Mouse (Mus musculus) layer of hippocampus, adult 2 months (tissue): ENCODE results near the gene Morn3. TPM values are rescaled to one million over a fixed set of nuclear protein-coding genes. Genes with fewer than 3 reads are reported as not detected.
"Not testable (repeated sequence)": the region's sequence is repeated elsewhere in the genome, so short reads cannot be mapped to it uniquely, and the experiment has no call there.

Experiments used
- DNase-seq, 2 experiments: peaks; one replicate each; pipeline ENCODE4 v3.0.0; 2022; ENCODE audit warnings: low spot score in 2 of 2
- H3K27ac ChIP-seq: fragments of 200-600 bp; 2 replicates; pipeline ENCODE4 v1.8.1; 2022
- H3K4me3 ChIP-seq: fragments of 200-600 bp; 2 replicates; pipeline ENCODE4 v1.8.1; 2022; ENCODE audit warnings: mild to moderate bottlenecking
- CTCF ChIP-seq: fragments of 200-600 bp; conservative IDR thresholded peaks from 2 replicates; pipeline ENCODE4 v1.8.1; 2022; ENCODE audit warnings: antibody characterized with exemption, mild to moderate bottlenecking, moderate library complexity
- total RNA-seq, 2 experiments: library from RNA; stranded (reverse); gene quantifications; 2 replicates each; pipeline ENCODE4 v1.2.3; 2021

The Morn3 gene
- total RNA-seq, 2 experiments from 2014 or later = not detected

GRCm38 (mm10) chr5:123075576-123076418 lies 29.0 kb upstream of the Morn3 start:
- DNase-seq = peak; percentile 93 to 96
- no peak for TF ChIP-seq CTCF
- Histone ChIP-seq H3K27ac (peak overlapping the region; percentile 90), H3K4me3 (peak overlapping the region; percentile 98)

- no peak overlapping the region for H3K4me3 ChIP-seq
- DNase-seq = no peak
- TF ChIP-seq CTCF = no peak
- no peak overlapping the region for H3K27ac ChIP-seq
These were observed 21.9 kb upstream of the Morn3 start for GRCm38 (mm10) chr5:123068714-123069113.

- H3K4me3 ChIP-seq = no peak within 1 kb of the TSS
- no peak for TF ChIP-seq CTCF
- no peak within 1 kb of the TSS for H3K27ac ChIP-seq
- no peak for DNase-seq
These were observed 21.3 kb upstream of the Morn3 start, which contains the start of gene Tmem120b for GRCm38 (mm10) chr5:123068115-123068514. Gene Tmem120b (plus strand): TSS chr5:123068415.

GRCm38 (mm10) chr5:123067395-123067995 lies 20.7 kb upstream of the Morn3 start:
- TF ChIP-seq CTCF = peak; percentile 72
- DNase-seq = no peak
- H3K27ac ChIP-seq = no peak overlapping the region
- no peak overlapping the region for H3K4me3 ChIP-seq

- peak; percentile 78 for TF ChIP-seq CTCF
- H3K27ac ChIP-seq = no peak overlapping the region
- peak; percentile 66 to 77 for DNase-seq
- H3K4me3 ChIP-seq = no peak overlapping the region
These were observed 17.4 kb upstream of the Morn3 start for GRCm38 (mm10) chr5:123064207-123064606.

- DNase-seq = no peak
- TF ChIP-seq CTCF = no peak
- H3K4me3 ChIP-seq = no peak overlapping the region
- H3K27ac ChIP-seq = no peak overlapping the region
These were observed 16.3 kb upstream of the Morn3 start for GRCm38 (mm10) chr5:123063141-123063540.

- not testable (repeated sequence) for H3K27ac ChIP-seq, DNase-seq, H3K4me3 ChIP-seq
These were observed 14.6 kb upstream of the Morn3 start for GRCm38 (mm10) chr5:123061402-123061749.

GRCm38 (mm10) chr5:123060706-123061401 lies 14.0 kb upstream of the Morn3 start:
- Histone ChIP-seq H3K27ac (no peak overlapping the region), H3K4me3 (no peak overlapping the region)
- DNase-seq = no peak
- TF ChIP-seq CTCF = no peak; the same call in 1 of the 2 replicates

GRCm38 (mm10) chr5:123059757-123060520 lies 13.1 kb upstream of the Morn3 start:
- TF ChIP-seq CTCF = peak; percentile 79
- Histone ChIP-seq H3K27ac (no peak overlapping the region), H3K4me3 (no peak overlapping the region)
- DNase-seq = no peak

- DNase-seq = no peak
- no peak for TF ChIP-seq CTCF
- Histone ChIP-seq H3K4me3 (peak overlapping the region; percentile 70), H3K27ac (peak overlapping the region; percentile 92)
These were observed 11.7 kb upstream of the Morn3 start for GRCm38 (mm10) chr5:123058251-123059102.

- peak overlapping the region; percentile 70 for H3K4me3 ChIP-seq
- peak overlapping the region; percentile 92 for H3K27ac ChIP-seq
- DNase-seq = peak; percentile 99 to 100
- peak; percentile 69 for TF ChIP-seq CTCF
These were observed 10.8 kb upstream of the Morn3 start for GRCm38 (mm10) chr5:123057366-123058250.
